Mouse (Mus musculus): Measurements from ENCODE around the gene Tmem186. TPM values are rescaled to one million over a fixed set of nuclear protein-coding genes. Genes with fewer than 3 reads are reported as not detected.

Tmem186 gene
- polyA plus RNA-seq, 1 experiment from 2014 or later = 23.9 TPM

DNA sequence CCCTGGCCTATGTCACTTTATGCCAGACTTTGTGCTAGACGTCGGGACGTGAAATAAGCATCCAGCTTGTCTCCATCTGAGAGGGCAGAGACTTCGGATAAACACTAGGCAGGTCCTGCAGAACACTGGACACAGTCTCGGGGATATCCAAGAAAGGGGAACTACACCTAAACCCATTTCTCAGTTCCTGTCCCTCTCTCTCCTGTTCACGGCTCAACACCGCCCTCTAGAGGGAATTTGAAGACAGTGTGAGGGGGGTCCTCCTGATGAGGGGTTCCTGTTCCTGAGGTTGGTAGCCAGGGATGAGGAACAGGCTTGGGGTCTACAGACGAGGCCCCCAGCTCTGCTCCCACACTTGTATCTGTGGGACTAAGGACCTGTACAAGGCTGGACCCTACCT lies 36.7 kb upstream of the Tmem186 start:
- Histone ChIP-seq H3K27me3 (no peaks in the 10 kb centered on the region), H3K4me1 (peaks cover 20% of the 10 kb centered on the region), H3K4me3 (no peak overlapping the region), H3K27ac (no peak overlapping the region), H3K9me3 (no peaks in the 10 kb centered on the region), H3K4me2 (replicated peaks) (no peak overlapping the region), H3K36me3 (no peaks in the 10 kb centered on the region), H3K9ac (no peak overlapping the region)
- no peak for ATAC-seq (ENCODE audit: insufficient number of reproducible peaks, insufficient read depth, low FRiP score, low TSS enrichment)
- WGBS = 3% methylated on average over 8 of the region's 8 CpGs

DNA sequence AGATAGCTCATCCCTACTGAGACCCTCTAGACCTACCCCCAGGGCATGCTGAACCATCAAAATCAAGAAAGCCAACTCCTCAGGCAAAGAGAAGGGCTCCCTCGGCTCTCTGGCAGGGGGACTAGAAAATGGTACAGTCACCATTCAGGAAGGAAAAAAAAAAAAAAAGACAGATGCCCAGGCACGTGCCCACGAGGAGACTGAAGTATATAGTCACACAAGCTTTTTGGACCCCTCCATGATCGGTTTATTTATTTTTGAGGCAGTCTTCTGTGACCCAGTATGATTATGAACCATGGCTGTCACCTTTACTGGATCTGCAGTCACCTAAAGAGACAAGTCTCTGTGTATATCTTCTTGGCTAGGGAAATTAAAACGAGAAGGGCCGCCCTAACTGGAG lies 35.8 kb upstream of the Tmem186 start:
- Histone ChIP-seq H3K27ac (no peak overlapping the region), H3K4me2 (replicated peaks) (no peak overlapping the region), H3K4me3 (no peak overlapping the region), H3K4me1 (peaks cover 27% of the 10 kb centered on the region), H3K27me3 (no peaks in the 10 kb centered on the region), H3K9ac (no peak overlapping the region), H3K36me3 (no peaks in the 10 kb centered on the region), H3K9me3 (no peaks in the 10 kb centered on the region)
- 68% methylated on average over 6 of the region's 6 CpGs for WGBS
- no peak for ATAC-seq (ENCODE audit: insufficient number of reproducible peaks, insufficient read depth, low FRiP score, low TSS enrichment)

DNA sequence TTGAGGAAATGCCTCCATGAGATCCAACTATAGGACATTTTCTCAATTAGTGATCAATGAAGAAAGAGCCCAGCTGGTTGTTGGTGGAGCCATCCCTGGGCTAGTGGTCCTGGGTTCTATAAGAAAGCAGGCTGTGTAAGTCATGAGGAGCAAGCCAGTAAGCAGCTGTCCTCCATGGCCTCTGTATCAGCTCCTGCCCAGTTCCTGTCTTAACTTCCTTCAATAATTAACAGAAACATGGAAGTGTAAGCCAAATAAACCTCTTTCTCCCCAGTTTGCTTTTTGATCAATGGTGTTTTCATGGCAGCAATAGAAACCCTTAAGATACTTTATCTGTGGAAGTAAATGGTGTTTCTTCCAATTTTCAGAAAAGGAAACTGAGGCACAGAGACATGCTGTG lies 35.3 kb upstream of the Tmem186 start:
- Histone ChIP-seq H3K9me3 (no peaks in the 10 kb centered on the region), H3K27ac (no peak overlapping the region), H3K9ac (no peak overlapping the region), H3K36me3 (no peaks in the 10 kb centered on the region), H3K4me2 (replicated peaks) (peak overlapping the region; percentile 67; the same call in 1 of the 2 replicates), H3K27me3 (no peaks in the 10 kb centered on the region), H3K4me3 (no peak overlapping the region), H3K4me1 (peaks cover 32% of the 10 kb centered on the region)
- ATAC-seq (ENCODE audit: insufficient number of reproducible peaks, insufficient read depth, low FRiP score, low TSS enrichment) = no peak

DNA sequence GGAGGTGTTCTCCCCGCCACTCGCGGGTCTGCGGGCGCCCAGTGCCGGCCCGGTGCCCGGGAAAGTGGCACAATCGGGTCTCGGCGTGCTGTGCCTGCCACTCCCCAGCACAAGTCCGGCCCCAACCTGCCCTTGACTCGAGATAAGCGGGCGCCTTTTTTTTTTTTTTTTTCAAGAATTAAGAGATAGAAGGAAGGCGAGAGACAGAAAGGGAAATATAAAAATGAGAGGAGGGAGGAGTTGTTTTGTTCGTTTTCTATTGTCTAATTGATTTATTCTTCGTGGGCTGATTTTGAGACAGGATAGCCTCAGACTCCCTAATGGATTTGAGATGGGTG lies 34.8 kb upstream of the Tmem186 start:
- Histone ChIP-seq H3K4me1 (peaks cover 35% of the 10 kb centered on the region), H3K4me2 (replicated peaks) (peak overlapping the region; percentile 67), H3K9me3 (no peaks in the 10 kb centered on the region), H3K27ac (no peak overlapping the region), H3K4me3 (peak overlapping the region; percentile 77), H3K27me3 (no peaks in the 10 kb centered on the region), H3K36me3 (no peaks in the 10 kb centered on the region), H3K9ac (peak overlapping the region; percentile 47; the same call in 1 of the 2 replicates)
- 2% methylated on average over 18 of the region's 18 CpGs for WGBS
- ATAC-seq (ENCODE audit: insufficient number of reproducible peaks, insufficient read depth, low FRiP score, low TSS enrichment) = no peak

DNA sequence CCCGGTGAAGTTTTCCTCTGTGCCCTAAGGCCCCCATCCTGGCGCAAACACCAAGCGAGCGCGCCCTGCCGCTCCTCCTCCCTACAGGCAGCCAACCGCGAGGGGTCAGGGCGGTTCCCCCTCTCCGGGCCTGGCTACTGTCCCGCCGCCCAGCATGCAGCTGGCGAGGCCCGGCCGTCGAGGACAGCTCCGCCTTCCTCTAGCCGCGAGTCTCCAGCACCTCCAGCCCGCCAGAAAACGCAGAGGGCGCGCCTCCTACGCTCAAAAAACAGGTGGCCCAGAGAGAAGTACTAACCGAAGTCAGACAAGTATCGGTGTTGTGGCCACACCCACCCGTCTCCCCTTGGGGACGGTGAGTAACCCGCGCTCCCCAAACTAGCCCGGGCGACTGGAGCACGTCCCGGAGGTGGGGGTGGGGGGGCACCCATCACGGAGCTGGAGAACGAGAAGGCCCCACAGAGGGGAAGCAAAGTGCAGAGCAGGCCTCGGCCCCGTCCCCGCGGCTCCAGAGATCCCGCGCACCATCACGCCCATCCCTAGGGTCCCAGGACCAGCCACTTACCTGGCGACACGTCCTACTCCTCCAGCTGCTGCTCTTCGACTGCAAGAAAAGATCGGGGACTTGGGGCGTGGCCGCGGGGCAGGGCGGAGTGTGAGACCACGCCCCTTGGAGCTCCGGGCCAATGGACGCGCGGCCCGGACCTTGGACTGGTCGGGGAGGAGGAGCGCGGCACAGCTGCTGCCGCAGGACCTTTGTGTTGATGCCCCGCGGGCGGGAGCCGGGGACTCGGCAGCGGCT lies 34.2 kb upstream of the Tmem186 start, which contains the start of gene Carhsp1:
Gene Carhsp1 (minus strand): TSS at position 605 of the 799 bp plus-strand sequence.
- peaks cover 35% of the 10 kb centered on the region for H3K4me1 ChIP-seq
- under 1% methylated on average over 67 of the region's 67 CpGs for WGBS
- H3K4me2 ChIP-seq (replicated peaks) = peak within 1 kb of the TSS; percentile 67
- H3K4me3 ChIP-seq = peak within 1 kb of the TSS; percentile 77
- H3K27ac ChIP-seq = peak within 1 kb of the TSS; percentile 81
- no peaks in the 10 kb centered on the region for H3K36me3 ChIP-seq
- H3K9me3 ChIP-seq = no peaks in the 10 kb centered on the region
- H3K9ac ChIP-seq = peak within 1 kb of the TSS; percentile 70
- H3K27me3 ChIP-seq = no peaks in the 10 kb centered on the region
- ATAC-seq (ENCODE audit: insufficient number of reproducible peaks, insufficient read depth, low FRiP score, low TSS enrichment) = peak; percentile 84

DNA sequence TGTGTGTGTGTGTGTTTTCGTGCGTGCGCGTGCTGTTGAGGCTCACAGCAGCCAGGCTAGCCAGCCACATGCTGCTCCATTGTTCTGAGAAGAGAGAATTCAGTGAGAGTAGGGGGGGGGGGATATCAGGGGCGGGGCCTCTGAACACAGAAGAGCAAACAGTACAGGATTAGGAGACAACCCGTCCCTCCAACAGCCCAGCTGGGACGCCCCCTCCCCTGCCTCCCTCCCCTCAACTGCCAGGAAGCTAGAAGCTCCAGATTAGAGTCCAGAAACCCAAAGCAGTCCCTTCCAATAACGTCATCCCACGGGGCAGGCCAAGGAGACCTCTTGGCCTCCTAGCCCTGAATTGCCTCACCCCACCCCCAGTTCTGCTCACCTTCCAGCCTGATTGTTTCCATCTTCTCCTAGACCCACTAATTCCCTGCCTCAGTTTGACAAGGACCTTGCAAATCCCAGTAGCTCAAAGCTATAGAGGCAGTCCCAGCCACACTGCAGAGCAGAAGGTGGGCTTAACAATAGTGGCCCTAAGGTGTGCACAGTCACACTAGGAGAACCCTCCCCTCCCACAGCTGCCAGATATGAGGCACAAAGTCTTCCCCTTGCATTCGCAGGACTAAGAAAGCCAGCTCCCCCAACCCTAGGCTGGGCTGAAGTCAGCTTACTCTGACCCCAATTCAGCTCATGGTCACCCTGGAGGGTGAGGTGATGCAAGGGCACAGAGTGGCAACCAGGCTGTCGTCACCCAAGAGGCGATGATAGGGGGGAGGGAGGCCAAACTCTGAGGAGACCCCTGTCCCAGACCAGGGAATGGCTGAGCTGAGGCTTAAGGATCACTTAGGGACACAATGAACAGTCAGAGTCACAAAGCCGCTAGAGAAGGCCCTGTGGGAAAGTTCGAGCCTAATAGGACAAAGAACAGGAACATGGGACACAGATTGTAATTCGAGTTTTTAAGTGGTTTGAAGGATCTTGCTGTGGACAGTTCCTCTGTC lies 32.8 kb upstream of the Tmem186 start:
- Histone ChIP-seq H3K9ac (peak overlapping the region; percentile 70), H3K36me3 (no peaks in the 10 kb centered on the region; the same call in 1 of the 2 replicates), H3K9me3 (no peaks in the 10 kb centered on the region), H3K4me1 (peaks cover 35% of the 10 kb centered on the region), H3K27ac (peak overlapping the region; percentile 81), H3K4me2 (replicated peaks) (peak overlapping the region; percentile 67), H3K4me3 (peak overlapping the region; percentile 77), H3K27me3 (no peaks in the 10 kb centered on the region)
- peak; percentile 39 for ATAC-seq (ENCODE audit: insufficient number of reproducible peaks, insufficient read depth, low FRiP score, low TSS enrichment)
- 3% methylated on average over 14 of the region's 15 CpGs for WGBS

DNA sequence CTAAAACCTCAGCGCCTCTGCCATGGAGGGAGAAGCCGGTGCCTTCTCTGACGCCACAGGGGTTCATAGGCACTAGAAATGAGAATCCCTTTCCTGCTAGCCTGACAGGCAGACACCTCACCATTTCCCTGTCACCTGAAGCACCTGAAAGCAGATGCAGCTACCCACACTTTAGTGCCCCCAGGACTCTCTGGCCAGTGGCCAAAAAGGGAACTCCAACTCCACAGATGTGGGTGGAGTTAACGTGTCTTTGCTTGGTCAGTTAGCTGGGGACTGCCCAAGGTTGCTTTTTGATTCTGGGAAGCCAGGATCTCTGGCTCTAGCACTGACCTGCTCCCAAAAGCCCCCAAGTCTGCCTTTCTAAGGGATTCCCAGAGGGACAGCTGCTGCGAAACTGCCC lies 31.9 kb upstream of the Tmem186 start:
- 58% methylated on average over 5 of the region's 5 CpGs for WGBS
- ATAC-seq (ENCODE audit: insufficient number of reproducible peaks, insufficient read depth, low FRiP score, low TSS enrichment) = no peak
- Histone ChIP-seq H3K4me2 (replicated peaks) (peak overlapping the region; percentile 67), H3K4me1 (peaks cover 35% of the 10 kb centered on the region), H3K4me3 (peak overlapping the region; percentile 77), H3K27me3 (no peaks in the 10 kb centered on the region), H3K9me3 (no peaks in the 10 kb centered on the region), H3K36me3 (peaks cover under 1% of the 10 kb centered on the region; the same call in 1 of the 2 replicates), H3K9ac (peak overlapping the region; percentile 70), H3K27ac (0 out of 2 replicates have a peak overlapping the region, but pooled peaks have one; percentile 81)

DNA sequence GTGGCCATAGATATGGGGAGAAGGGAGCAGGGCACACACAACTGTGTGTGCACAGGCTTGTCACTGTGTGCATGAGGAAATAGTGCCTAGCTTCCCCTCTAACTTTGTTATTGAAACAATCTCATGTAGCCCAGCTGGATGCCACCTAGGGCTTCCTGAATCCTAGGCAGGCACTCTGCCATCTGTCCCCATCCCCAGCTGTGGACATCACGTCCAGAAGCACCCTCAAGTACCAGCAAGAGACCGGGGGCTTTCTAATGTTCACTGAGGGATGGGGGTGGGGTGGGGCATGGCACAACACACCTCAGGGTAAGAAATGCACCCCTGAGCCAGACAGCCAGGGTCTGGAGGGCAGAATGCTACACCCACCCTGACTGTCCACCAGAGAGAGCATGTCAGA lies 30.9 kb upstream of the Tmem186 start:
- Histone ChIP-seq H3K4me3 (no peak overlapping the region), H3K27me3 (no peaks in the 10 kb centered on the region), H3K4me1 (peaks cover 35% of the 10 kb centered on the region), H3K36me3 (peaks cover 9% of the 10 kb centered on the region; the same call in 1 of the 2 replicates), H3K4me2 (replicated peaks) (no peak overlapping the region), H3K9me3 (no peaks in the 10 kb centered on the region), H3K9ac (no peak overlapping the region), H3K27ac (no peak overlapping the region)
- 91% methylated on average over 2 of the region's 2 CpGs for WGBS
- ATAC-seq (ENCODE audit: insufficient number of reproducible peaks, insufficient read depth, low FRiP score, low TSS enrichment) = no peak

DNA sequence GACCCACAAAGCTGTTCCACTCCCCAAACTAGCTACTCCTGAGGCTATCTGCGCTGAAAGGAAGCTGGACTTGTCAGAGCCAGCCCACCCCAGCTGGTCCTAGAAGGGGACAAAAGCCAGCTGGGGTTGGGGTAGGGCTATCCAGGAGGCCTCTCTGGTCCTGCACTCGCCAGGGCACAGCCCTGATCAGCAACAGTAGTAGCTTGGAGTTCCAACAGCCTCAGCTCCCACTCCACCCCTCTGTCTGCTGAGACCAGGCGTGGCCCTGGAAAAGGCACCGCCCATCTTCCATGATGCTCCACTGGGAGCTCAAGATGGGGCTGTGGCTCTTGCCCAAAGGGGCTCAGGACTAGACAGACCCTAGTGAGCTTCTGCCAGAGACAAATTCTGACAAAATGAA lies 30.3 kb upstream of the Tmem186 start:
- H3K9me3 ChIP-seq = no peaks in the 10 kb centered on the region
- H3K4me1 ChIP-seq = peaks cover 35% of the 10 kb centered on the region
- H3K4me3 ChIP-seq = no peak overlapping the region
- 68% methylated on average over 4 of the region's 4 CpGs for WGBS
- no peak overlapping the region for H3K4me2 ChIP-seq (replicated peaks)
- no peaks in the 10 kb centered on the region for H3K27me3 ChIP-seq
- H3K27ac ChIP-seq = 0 out of 2 replicates have a peak overlapping the region, but pooled peaks have one; percentile 23
- peaks cover 14% of the 10 kb centered on the region; the same call in 1 of the 2 replicates for H3K36me3 ChIP-seq
- no peak overlapping the region for H3K9ac ChIP-seq
- ATAC-seq (ENCODE audit: insufficient number of reproducible peaks, insufficient read depth, low FRiP score, low TSS enrichment) = no peak

DNA sequence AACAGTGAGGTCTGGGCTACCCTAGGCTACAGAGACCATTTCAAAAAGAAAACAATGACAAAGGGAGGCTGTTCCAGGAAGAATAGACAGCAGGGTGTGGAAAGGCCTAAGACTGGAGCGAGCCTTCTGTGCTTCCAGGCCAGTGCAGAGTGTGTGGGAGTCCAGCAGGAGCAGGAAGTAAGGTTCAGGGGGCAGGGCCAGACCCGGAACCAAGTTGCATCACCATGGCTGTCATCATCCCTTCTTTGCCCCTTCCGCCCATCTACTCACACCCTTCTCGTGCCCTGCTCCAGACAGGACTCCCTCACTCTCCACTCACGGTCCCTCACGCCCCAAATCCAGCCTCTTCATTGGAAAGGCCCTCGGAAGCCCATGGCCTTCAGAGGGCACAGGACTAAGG lies 29.7 kb upstream of the Tmem186 start:
- no peak overlapping the region for H3K9ac ChIP-seq
- H3K36me3 ChIP-seq = peaks cover 20% of the 10 kb centered on the region
- no peaks in the 10 kb centered on the region for H3K9me3 ChIP-seq
- no peak for ATAC-seq (ENCODE audit: insufficient number of reproducible peaks, insufficient read depth, low FRiP score, low TSS enrichment)
- WGBS = 89% methylated on average over 7 of the region's 7 CpGs
- no peak overlapping the region for H3K4me3 ChIP-seq
- no peaks in the 10 kb centered on the region for H3K27me3 ChIP-seq
- H3K4me1 ChIP-seq = peaks cover 35% of the 10 kb centered on the region
- no peak overlapping the region for H3K4me2 ChIP-seq (replicated peaks)
- H3K27ac ChIP-seq = peak overlapping the region; percentile 23; the same call in 1 of the 2 replicates

DNA sequence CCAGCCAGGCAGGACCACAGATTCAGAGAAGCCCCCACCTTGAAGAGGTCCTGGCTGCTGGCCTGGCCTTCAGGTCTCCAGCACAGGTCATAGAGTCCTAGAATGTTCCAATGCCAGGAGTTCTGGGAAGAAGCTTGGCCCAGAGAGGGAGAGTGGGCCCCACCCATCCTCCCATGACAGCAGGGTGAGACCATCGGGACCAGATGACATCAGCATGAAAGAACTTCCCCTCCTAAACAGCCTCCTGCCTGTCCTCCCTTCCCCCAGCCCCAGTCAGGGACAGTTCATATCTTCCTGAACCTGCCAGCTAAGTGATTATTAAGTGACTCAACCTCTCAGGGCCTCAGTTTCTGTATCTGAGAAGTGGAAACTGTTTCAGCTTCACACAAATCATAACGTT lies 28.9 kb upstream of the Tmem186 start:
- Histone ChIP-seq H3K4me3 (no peak overlapping the region), H3K36me3 (peaks cover 28% of the 10 kb centered on the region), H3K4me1 (peaks cover 35% of the 10 kb centered on the region), H3K27me3 (no peaks in the 10 kb centered on the region), H3K9ac (no peak overlapping the region), H3K4me2 (replicated peaks) (no peak overlapping the region), H3K9me3 (no peaks in the 10 kb centered on the region), H3K27ac (no peak overlapping the region)
- no peak for ATAC-seq (ENCODE audit: insufficient number of reproducible peaks, insufficient read depth, low FRiP score, low TSS enrichment)
- WGBS = 60% methylated on average over 2 of the region's 2 CpGs

All from embryonic facial prominence, embryonic 12.5 days (tissue).